Mouse (Mus musculus): ENCODE data around the gene AU021092. TPM values are rescaled to one million over a fixed set of nuclear protein-coding genes. Genes with fewer than 3 reads are reported as not detected.

AU021092 gene
- polyA plus RNA-seq, 1 experiment from 2014 or later = 3.2 TPM

- Histone ChIP-seq H3K4me1 (replicated peaks) (0 out of 2 replicates have a peak, but pooled peaks cover 3% of the 10 kb centered on the region), H3K36me3 (no peaks in the 10 kb centered on the region), H3K9me3 (no peaks in the 10 kb centered on the region), H3K27me3 (ENCODE audit: insufficient read depth, poor library complexity, severe bottlenecking) (0 out of 2 replicates have a peak, but pooled peaks cover 3% of the 10 kb centered on the region), H3K27ac (no peak overlapping the region), H3K4me3 (no peak overlapping the region)
- 87% methylated on average over 2 of the region's 2 CpGs for WGBS
- no peak for DNase-seq (ENCODE audit: low spot score)
Observed at GRCm38 (mm10) chr16:5168038-5168437, 54.1 kb downstream of the AU021092 start.

GRCm38 (mm10) chr16:5164327-5164726 is 57.8 kb downstream of the AU021092 start:
- DNase-seq (ENCODE audit: low spot score) = no peak
- WGBS = 78% methylated on average over 6 of the region's 6 CpGs

More at GRCm38 (mm10) chr16:5164327-5164726, 57.8 kb downstream of the AU021092 start:
- Histone ChIP-seq H3K4me3 (no peak overlapping the region), H3K9me3 (no peaks in the 10 kb centered on the region), H3K36me3 (no peaks in the 10 kb centered on the region), H3K27me3 (ENCODE audit: insufficient read depth, poor library complexity, severe bottlenecking) (0 out of 2 replicates have a peak, but pooled peaks cover 3% of the 10 kb centered on the region), H3K4me1 (replicated peaks) (0 out of 2 replicates have a peak, but pooled peaks cover 4% of the 10 kb centered on the region), H3K27ac (no peak overlapping the region)

Other genes starting within 250 kb of the AU021092 start
- gene Sept12, start 224.4 kb downstream of the AU021092 start, polyA plus RNA-seq (2016; fragmentation: Nextera tagmentation; extraction: Ambion mirVana) = 0.05 TPM in 1 of 2 replicates, not detected in the other
- gene Smim22, start 215.0 kb downstream of the AU021092 start, polyA plus RNA-seq (2016; fragmentation: Nextera tagmentation; extraction: Ambion mirVana) = 4.6 and 5.4 TPM in 2 replicates
- 63.7 and 108 TPM in 2 replicates for gene Rogdi, start 208.7 kb downstream of the AU021092 start, polyA plus RNA-seq (2016; fragmentation: Nextera tagmentation; extraction: Ambion mirVana)
- 211 and 219 TPM in 2 replicates for gene Glyr1, start 172.4 kb downstream of the AU021092 start, polyA plus RNA-seq (2016; fragmentation: Nextera tagmentation; extraction: Ambion mirVana)
- 17.8 TPM in 2 replicates for gene Ubn1, start 172.2 kb downstream of the AU021092 start, polyA plus RNA-seq (2016; fragmentation: Nextera tagmentation; extraction: Ambion mirVana)
- gene Ppl, start 89.9 kb downstream of the AU021092 start, polyA plus RNA-seq (2016; fragmentation: Nextera tagmentation; extraction: Ambion mirVana) = 1.4 and 1.9 TPM in 2 replicates
- gene Sec14l5, start 75.2 kb downstream of the AU021092 start, polyA plus RNA-seq (2016; fragmentation: Nextera tagmentation; extraction: Ambion mirVana) = 0.29 and 0.78 TPM in 2 replicates
- 14.4 and 15.3 TPM in 2 replicates for gene Nagpa, start 18.3 kb downstream of the AU021092 start, polyA plus RNA-seq (2016; fragmentation: Nextera tagmentation; extraction: Ambion mirVana)
- gene Alg1, start 11.3 kb upstream of the AU021092 start, polyA plus RNA-seq (2016; fragmentation: Nextera tagmentation; extraction: Ambion mirVana) = 27.8 and 28.0 TPM in 2 replicates
- 20.2 and 20.7 TPM in 2 replicates for gene Eef2kmt, start 33.7 kb upstream of the AU021092 start, polyA plus RNA-seq (2016; fragmentation: Nextera tagmentation; extraction: Ambion mirVana)

Data from hindbrain, embryonic 10.5 days (tissue).